Mouse (Mus musculus) megakaryocyte-erythroid progenitor cell, adult 5-6 weeks (primary cell): ENCODE measurements around the gene Fgf12. TPM values are rescaled to one million over a fixed set of nuclear protein-coding genes. Genes with fewer than 3 reads are reported as not detected.

Experiments used
- ATAC-seq: replicated peaks from 2 replicates; pipeline ENCODE4 v1.8.0; 2016; ENCODE audit warnings: mild to moderate bottlenecking, inconsistent platforms; ENCODE audit not compliant: severe bottlenecking, poor library complexity, low FRiP score, low TSS enrichment
- total RNA-seq, 2 experiments: library from RNA; stranded (forward) in 1 of 2; stranded (reverse) in 1 of 2; fragments of 200-1000, 215-1000 nt in 1 of 2; fragments of >200 nt in 1 of 2; fragmentation: Nextera tagmentation in 1 of 2; gene quantifications; 2 replicates each; pipeline ENCODE4 v1.2.3; 2014 to 2017

The Fgf12 gene
- total RNA-seq, 2 experiments from 2014 or later, result not detected

DNA sequence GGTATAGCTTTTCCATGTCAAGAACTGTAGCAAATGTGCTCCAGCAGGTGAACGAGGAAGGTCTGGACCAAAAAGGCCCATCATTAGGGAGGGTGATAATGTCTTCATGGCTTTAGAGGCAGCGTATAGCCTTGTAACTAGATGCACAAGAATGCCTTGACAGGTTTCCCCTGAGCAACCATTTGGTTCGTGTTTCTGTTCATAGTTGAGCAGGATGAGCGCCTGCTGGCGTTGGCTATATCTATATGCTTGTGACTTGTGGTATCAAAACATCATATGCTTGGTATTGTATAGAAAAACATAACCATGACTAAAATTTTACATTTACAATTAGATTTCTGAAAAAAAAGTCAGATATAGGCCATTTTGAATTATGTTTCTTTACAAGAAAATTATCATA is 361.6 kb downstream of the Fgf12 start:
- ATAC-seq, result no peak

DNA sequence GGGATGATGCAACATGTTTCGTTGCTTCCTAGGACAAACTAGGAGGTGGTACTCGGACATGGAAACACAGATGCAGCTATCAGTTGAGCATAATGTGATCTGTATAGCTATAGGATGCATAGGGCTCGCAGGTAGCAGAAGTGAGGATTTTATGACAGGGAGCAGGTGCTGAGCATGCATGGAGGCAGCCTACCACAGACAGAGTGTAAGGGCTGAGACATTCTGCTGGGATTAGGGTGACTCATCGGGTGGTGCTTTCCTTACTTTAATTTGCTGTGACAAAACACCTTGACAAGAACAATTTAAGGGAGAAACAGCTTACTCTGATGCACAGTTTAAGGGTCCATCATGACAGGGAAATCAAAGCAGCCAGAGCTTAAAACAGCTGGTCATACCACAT is 363.8 kb downstream of the Fgf12 start:
- no peak for ATAC-seq

DNA sequence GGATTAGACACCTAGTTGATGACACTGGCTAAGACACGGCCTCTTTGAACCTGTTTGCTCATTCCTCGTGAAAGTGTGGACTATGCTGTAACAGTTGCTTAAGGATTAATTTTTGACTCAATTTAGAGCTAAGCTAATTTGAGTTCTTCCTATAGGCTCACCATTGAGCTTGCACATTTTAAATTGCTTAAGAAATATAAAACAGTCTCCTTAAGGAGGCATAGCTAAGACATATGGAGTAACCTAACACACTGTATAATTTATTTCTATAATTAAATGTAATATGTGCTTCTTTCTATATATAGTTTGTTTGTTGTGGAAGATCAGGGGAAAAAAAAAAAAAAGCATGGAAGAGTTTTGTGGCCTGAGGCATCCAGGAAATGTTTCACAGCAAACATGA is 378.1 kb downstream of the Fgf12 start:
- ATAC-seq, result no peak

DNA sequence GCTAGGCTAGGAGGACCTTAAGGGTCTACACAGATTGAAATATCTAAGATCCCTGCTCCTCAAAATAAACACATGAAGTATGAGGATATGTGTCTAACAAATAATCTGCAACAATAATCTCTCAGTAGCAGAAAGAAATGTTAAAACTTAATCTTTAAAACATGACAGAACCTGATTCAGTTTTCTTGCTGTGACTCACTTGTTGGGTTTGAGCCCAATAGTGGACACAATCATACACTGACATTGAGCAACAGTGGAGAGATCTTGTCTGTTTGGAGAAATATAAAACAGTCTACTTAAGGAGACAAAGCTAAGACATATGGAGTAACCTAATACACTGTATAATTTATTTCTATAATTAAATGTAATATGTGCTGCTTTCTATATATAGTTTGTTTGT is 379.6 kb downstream of the Fgf12 start:
- ATAC-seq, result no peak

DNA sequence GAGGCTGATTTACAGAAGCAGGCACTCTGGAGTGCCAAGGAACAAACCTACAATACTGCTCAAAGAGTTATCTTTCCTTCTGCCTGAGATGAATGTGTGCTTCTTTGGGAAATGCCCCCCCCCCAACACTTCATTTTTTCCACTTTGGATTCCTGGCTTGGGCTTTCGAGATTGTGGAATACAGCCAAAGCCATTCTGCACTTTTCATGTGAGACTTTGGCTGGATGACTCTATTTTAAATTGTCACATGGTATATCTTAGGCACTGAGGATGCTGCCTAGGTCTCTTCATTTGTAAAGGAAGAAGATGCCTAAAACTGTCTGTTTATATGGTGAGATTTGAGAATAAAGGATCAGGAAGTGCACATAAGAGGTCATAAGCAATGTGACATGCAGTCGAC is 402.2 kb downstream of the Fgf12 start:
- ATAC-seq, result no peak

DNA sequence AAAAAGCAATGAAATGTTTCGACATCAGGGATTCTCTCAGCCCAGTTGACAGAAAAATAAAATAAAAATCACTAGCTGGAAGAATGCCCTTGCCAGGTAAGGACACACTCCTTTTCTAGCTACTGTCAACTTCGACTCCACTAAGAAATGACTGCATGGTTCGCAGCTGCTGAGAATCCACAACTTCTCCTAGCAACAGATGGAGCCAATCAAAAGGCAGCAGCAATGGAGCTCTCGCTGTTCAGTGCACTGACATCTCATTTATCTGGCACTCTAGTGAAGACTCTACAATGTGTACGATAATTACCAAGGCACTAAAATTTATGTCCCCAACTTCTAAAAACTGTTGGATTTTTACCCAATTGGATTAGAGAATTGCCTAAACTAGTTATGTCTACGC is 407.5 kb downstream of the Fgf12 start:
- ATAC-seq, result no peak

DNA sequence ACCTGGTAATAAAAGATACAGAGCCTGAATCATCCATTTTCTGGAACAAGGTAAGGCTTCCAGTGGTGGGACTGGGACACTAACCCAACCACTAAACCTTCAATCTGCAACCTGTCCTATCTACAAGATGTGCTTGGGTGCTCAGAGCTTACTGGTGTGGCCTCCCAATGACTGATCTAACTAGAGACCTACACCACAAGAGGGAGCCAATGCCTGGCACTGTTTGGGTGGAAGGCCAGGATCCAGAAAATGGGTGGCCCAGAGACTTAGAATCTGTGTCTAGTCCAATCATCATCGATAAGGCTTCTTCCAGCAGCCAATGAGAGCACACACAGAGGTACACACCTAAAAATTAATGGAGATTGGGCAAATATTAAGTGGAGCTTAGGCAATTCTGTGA is 414.9 kb downstream of the Fgf12 start:
- ATAC-seq, result no peak

DNA sequence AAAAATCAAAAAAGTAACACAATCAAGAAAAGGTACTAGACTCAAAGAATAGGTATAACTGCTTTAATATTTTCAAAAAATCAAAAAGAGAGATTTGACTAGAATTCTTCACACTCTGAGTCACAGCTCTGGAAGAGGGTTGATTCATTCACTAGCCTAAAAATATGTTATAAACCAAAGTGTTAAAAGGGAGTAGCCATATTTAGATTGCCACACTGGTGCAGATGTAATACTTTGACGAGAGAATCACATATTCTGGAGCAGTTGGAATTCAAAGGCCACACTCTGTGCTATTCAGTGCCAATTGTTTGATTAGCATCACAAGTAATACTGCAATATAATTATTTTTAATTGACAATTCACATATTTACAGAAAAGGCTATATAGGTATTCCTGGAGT is 416.2 kb downstream of the Fgf12 start:
- ATAC-seq, result no peak

DNA sequence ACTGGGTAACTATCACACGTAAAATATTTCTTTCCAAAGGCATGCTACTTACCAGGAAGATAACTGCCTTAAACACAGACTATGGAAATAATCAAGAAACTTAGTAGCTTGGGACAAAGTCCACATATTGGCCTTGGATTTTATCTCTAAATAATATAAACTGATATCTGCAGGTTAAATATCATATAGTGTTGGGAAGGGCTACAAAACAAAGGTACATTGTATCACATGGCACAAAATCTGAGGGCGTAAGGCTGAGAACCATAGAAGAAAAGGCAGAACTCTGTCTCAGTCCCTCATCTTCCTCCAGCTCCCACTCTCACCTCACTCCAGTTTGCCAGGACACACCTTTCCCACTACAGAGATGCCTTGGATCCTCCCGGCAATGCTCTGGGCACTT is 417.8 kb downstream of the Fgf12 start:
- ATAC-seq, result no peak

DNA sequence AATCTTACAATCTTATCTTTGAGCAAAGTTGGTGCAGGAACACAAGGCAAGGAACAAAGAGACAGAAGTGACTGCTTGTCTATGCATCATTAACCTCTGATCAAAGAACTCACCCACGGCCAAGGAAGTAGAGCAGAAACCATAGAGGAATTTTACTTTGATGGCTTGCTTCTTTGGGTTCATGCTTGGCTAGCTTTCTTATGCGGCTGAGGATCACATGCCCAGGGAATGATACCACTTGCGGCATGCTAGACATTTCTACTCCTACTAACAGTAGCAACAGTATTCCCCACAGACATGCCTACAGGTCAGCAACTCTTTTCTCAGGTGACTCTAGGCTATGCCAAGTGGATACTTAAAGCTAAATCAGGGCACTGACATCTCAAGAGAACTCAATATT is 429.3 kb downstream of the Fgf12 start:
- no peak for ATAC-seq

DNA sequence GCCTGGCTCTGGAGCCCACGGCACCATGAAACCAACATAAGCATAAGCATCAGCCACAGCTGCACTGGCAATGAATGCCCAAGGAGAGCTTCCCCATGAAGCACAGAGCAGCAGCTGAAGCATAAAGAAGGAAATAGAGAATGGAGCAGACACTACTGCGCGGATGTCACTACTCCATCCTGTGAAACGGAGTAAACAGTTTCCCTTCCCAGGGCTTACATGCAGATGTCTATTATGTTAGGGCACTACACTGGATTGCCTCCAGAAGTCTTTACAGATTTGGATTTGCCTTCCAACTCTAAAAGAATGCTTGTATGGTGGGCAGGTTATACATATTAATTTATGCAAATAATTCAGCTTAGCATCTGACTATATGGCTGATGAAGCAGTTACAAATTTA is 441.2 kb downstream of the Fgf12 start:
- ATAC-seq, result no peak

DNA sequence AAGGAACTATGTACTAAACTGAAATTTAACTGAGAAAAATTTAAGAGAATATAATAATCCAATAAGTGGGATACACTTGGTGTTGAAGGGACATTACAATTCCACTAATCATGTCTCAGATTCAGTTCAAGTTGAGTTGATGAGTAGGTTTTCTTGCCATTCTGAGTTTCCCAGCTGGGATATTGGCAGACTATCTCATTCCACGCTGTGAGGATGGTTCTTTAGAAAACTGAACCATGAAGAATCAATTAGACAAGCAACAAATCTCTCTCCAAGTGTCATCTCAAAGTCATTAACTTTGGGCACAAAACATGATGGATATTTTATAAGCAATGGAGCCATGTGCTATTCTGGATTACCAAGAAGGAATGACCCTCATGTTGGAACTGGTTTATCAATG is 449.0 kb downstream of the Fgf12 start:
- no peak for ATAC-seq

DNA sequence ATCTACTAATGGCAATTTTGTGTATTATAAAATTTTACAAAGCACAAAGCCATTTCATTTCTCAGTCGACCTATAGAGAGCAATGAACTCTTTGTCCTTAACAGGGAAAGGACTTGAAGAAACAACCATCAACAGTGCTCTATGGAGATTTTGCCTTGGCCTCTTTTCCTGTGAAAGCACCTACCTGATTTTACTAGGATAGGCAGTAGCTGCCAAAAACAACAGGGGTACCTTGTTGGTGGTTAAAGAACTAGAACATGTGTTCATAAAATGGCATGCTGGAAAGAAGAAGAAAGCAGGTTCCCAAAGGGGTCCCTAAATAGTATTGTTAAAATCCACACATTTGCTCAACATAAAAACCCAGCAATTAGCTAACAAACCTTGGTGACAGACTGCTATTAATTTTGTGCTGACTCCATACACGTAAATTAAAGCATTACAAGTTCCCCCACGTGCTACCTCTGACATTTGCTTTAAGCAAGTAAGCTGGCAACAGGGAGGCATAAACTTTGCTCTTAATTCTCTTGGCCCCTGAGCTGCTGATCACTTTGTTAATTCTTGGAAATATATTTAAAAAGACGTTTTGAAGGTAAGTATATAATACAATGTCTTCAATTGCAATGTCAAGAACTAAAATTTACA is 463.1 kb downstream of the Fgf12 start:
- ATAC-seq, result no peak

DNA sequence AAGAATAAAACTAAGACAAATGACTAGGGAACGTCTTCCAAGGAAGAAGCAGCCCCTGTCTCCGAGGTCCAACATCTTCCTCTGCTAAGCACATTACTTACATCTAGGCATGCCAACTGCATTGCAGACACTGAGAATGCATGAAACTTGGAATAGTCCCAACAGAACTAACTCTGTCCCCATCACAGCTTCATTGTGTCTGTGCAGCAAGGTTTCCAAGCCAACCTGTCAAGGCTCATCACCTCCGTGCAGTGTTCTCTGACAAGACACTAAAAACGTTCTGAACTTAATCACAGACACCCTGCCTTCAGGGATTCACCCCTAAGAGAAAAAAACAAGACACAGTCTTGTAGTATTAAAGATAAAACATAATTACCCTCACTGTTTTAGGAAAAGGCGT is 495.0 kb downstream of the Fgf12 start:
- ATAC-seq, result no peak

DNA sequence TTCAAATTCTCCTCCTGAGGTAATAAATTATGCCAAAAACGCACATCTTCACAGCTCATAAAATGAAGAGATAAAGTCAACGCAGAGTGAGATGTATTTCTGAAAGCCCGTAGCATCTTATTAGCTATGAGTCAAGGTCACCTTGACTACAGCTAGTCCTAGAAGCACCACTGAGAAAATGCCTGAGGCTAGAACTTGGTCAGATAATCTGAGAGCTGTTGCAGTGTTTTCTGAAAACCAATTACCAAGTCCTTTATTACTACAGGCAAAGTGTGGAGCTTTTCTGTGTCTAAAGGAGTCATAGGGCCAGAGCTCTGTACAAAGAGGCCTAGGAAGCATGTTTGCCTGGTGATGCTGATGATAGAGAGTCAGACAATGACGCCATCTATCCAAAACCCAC is 498.6 kb downstream of the Fgf12 start:
- ATAC-seq, result no peak

DNA sequence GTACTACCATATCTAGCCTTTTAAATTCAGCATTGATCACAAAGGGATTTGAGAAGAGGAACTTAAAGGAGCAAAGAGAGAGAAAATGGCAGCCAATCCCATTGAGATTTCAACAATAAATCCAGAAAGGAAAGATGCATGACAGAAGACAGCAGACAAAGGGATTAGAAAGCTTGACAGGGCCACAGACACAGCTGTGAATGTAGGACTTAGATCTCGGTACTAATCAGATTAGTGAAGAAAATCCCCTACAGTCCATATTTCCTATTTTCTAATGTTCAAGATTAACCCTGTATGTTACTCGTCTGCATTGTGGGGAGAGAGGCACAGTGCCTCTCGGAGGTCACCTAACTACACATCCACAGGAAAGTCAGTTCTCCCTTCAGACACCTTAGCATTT is 500.9 kb downstream of the Fgf12 start:
- no peak for ATAC-seq

DNA sequence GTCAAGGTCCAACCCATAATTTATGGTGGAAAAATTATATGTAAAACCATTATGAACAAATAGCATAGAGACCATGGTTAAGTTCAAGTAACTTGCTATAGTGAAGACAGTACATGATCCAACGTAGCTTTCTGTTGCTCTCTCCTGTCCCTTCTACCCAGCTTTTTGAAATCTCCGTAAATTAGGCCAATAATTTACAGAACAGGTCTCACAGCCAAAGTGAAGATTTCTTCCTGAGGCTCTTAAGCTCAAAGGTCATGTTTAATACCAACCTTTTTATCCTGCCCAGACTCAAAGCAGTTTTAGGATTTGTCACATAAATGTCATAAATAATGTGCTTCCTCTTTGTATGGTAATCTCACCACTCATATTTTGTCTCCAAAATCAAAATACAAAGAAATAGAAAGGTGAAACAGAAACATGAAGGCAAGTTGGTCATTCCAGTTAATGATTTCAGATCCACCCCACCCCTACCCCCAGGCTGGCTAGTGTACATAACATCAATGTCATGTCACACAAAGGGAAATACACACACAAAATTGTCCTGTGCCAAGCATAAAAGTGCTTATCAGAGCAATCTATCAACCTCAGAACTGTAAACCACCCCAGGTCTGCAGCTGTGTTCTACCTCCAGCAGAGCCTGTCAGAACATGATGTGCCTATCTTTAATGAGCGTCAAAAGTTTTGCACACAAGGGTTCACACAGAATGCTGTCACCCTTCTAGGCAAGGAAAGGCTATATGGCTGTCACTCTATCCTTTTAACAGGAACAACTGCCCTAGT is 509.8 kb downstream of the Fgf12 start:
- no peak for ATAC-seq

DNA sequence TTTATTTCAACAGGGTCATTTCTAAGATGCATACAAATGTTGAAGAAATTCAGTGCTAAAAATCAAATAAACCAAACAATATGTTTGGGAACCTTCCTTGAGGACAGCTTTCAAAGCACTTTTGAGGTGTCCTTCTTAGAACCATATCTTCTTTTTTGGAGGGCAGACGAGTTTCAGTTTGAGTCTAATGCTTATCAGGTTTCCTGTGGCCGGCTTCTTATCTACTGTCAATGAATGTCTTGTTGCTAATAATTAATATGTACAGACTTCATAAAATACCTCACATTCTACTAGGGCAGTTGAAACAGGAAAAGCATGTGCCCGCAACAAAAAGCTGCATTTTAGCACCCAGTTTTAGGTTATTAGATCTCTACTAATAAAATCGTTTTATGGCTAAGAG is 513.5 kb downstream of the Fgf12 start:
- no peak for ATAC-seq

DNA sequence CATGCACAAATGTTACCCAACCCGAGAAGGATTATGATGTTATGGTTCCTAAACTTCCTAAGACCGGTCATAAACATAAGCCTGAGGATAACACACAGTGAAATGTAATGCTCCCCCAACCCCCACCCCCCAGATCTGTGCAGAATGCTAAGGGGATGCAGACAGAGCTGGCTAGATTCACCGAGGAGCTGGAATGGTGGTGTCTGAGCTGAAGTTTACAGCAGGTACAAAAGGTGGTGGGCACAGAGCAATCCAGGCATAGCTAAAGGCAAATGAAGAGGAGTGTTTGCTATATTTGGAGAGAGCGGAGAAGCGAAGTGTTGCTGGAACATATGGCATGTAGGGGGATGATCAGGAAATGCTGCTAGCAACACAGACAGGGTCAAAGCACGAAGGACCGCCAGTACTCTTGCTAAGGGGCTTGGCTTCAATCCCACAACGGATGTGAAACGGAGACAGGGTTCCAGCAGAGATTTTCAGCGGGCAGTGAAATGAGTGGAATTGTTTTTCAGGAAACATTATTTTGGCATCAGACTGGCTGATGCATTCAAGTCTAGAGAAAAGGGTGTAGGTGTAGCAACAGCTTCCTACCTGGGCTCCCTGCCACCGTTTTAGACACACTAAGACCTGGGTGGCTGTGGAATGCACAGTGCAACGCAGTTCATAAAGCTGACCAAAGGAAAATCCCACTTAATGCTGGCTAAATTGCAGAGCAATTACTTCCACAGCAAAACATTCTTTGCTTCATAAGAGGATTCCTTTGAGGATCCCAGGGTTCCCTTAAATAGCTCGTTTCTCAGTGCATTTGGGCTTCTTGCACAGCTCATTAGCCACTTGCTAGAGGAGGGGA is 514.6 kb downstream of the Fgf12 start:
- no peak for ATAC-seq

DNA sequence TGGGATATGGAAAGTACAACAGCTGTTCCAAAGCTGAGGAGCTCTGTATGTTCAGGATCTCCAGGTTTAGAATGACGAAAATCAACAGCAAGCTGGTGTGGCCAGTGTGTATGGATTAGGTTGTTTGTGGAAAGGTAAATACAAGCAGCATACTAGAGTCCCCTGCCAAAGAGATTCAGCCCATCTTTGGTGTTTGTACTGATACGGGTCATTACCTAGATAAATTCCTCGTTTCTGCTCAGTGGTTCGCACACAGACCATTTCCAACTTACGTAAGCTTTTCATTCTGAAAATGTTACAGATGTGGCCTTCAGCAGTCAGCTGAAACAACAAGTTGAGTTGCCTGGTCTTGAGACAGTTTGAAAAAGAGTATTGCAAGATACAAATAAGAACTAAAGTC is 536.9 kb downstream of the Fgf12 start:
- ATAC-seq, result no peak

DNA sequence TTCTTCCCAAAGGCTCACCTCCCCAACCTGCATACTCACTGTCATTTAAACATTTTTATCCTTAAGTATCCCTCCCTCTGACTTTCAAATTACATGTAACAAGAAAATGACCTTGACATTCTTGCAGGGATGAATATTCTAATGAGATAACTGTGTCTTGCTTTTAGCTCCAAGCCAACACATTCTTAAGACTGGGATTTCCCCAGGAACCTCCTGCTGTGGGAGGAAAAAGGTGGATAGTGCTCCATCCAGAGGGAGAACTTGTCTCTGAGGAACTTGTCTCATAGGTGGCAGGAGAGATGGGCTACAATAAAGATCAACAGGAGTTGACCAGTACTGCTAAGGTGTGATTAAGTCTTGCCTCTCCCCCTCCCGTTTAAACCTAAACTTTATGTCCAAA is 540.5 kb downstream of the Fgf12 start:
- no peak for ATAC-seq
